Mouse (Mus musculus) hindbrain, embryonic 13.5 days (tissue): ENCODE measurements around the gene Gnpat. TPM values are rescaled to one million over a fixed set of nuclear protein-coding genes. Genes with fewer than 3 reads are reported as not detected.

Experiments used
- ATAC-seq: fragments of 200-750 bp; cut with Nextera tagmentation; 2 replicates; pipeline ENCODE4 v1.8.0; 2017; ENCODE audit warnings: moderate TSS enrichment; ENCODE audit not compliant: low FRiP score
- H3K27ac ChIP-seq: fragments of 300-500 bp; sonication (generic); 2 replicates; pipeline ENCODE4 v1.5.1; 2015; ENCODE audit warnings: inconsistent platforms, mild to moderate bottlenecking, moderate library complexity
- H3K27me3 ChIP-seq: fragments of 300-500 bp; sonication (generic); 2 replicates; pipeline ENCODE4 v1.6.1; 2015; ENCODE audit warnings: mild to moderate bottlenecking, inconsistent platforms
- H3K36me3 ChIP-seq: fragments of 300-500 bp; sonication (generic); 2 replicates; pipeline ENCODE4 v1.6.1; 2015; ENCODE audit warnings: mild to moderate bottlenecking, inconsistent platforms
- H3K4me1 ChIP-seq: fragments of 300-500 bp; sonication (generic); replicated peaks from 2 replicates; pipeline ENCODE4 v1.6.1; 2015; ENCODE audit warnings: inconsistent platforms
- H3K4me2 ChIP-seq: fragments of 300-500 bp; sonication (generic); 2 replicates; pipeline ENCODE4 v1.6.1; 2015; ENCODE audit warnings: inconsistent platforms, mild to moderate bottlenecking, moderate library complexity
- H3K4me3 ChIP-seq: fragments of 300-500 bp; sonication (generic); 2 replicates; pipeline ENCODE4 v1.5.1; 2015; ENCODE audit warnings: mild to moderate bottlenecking, inconsistent platforms
- H3K9ac ChIP-seq: fragments of 300-500 bp; sonication (generic); 2 replicates; pipeline ENCODE4 v1.6.1; 2015; ENCODE audit warnings: mild to moderate bottlenecking, inconsistent platforms
- H3K9me3 ChIP-seq: fragments of 300-500 bp; sonication (generic); 2 replicates; pipeline ENCODE4 v1.6.1; 2016; ENCODE audit warnings: inconsistent platforms
- WGBS: fragments of 180-500 bp; shearing (Covaris S2); methylation state at CpG from one replicate; pipeline ENCODE4 v1.1.7; 2015; 5-methylcytosine and 5-hydroxymethylcytosine counted together
- polyA plus RNA-seq: library from polyadenylated mRNA; unstranded; fragments of >200 nt; fragmentation: Nextera tagmentation; extraction: Ambion mirVana; gene quantifications from 2 replicates; pipeline ENCODE4 v1.2.1, GENCODE M21; 2015

Gnpat gene
- polyA plus RNA-seq, 1 experiment from 2014 or later, result 85.0 TPM

DNA sequence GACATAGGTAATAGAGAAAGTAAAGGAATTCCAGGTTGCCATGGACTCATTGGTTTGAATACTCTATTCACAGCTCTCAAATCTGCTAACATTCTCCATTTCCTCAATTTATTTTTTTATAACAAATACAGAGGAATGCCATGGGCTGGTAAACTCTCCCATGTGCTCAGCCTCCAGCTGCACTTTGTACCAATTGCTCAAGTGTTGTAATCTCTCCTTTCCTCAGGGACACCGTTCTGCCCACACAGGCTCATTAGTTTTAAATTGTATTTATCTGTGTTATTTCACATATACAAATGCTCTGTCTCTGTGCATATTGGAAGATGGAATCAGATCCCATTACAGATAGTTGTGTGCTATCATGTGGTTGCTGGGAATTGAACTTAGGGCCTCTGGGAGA, 9.3 kb upstream of the Gnpat start:
- no peak overlapping the region for H3K27ac ChIP-seq
- no peak overlapping the region for H3K9ac ChIP-seq
- peaks cover 25% of the 10 kb centered on the region for H3K9me3 ChIP-seq
- H3K36me3 ChIP-seq, result peaks cover 62% of the 10 kb centered on the region
- no peak for ATAC-seq
- no peaks in the 10 kb centered on the region for H3K4me1 ChIP-seq
- H3K4me3 ChIP-seq, result no peak overlapping the region
- no peak overlapping the region for H3K4me2 ChIP-seq
- 93% methylated on average over 1 of the region's 1 CpGs for WGBS
- no peaks in the 10 kb centered on the region for H3K27me3 ChIP-seq

DNA sequence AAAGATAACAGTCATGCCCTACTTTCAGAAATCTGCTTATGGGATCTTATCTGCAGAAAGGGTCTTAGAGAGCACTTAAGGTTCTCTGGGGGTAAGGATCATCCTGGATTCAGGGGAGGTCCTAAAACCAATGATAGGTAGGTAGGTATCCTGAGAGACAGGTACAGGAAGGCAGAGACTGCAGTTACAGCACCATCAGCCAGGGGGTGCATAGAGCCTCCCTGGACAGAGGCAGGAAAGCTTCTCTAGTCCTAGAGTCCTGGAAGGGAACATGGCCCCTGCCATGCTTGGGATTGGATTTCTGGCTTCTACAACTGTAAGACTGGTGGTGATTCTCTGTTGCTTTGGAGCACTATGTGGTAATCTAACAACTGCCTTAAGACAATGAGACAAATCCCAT, 3.4 kb upstream of the Gnpat start:
- no peak overlapping the region for H3K27ac ChIP-seq
- no peak overlapping the region for H3K9ac ChIP-seq
- peaks cover 10% of the 10 kb centered on the region; the same call in 1 of the 2 replicates for H3K9me3 ChIP-seq
- H3K27me3 ChIP-seq, result no peaks in the 10 kb centered on the region
- ATAC-seq, result no peak
- peaks cover 62% of the 10 kb centered on the region for H3K36me3 ChIP-seq
- H3K4me3 ChIP-seq, result no peak overlapping the region
- H3K4me2 ChIP-seq, result no peak overlapping the region
- H3K4me1 ChIP-seq, result peaks cover 18% of the 10 kb centered on the region

DNA sequence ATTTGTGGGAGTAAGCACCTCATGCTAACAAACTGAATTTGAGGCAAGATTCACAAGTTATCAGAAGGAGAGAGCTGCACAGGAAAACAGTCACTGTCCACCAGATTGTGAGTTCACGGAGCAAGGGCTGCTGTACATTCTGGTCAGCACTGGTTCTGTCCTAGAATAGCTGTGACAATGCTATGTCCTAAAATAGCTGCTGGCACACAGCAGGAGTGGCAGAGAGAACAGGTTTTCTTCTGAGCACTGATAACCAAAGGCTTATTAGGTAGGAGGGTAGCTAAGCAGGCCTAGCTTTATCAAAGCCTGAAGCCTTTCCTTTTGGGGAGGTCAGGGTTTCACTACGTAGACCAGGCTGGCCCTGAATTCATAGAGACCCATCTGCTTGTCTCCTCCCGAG, 2.6 kb upstream of the Gnpat start:
- ATAC-seq, result no peak
- peaks cover 25% of the 10 kb centered on the region for H3K4me1 ChIP-seq
- H3K9me3 ChIP-seq, result peaks cover 3% of the 10 kb centered on the region; the same call in 1 of the 2 replicates
- H3K4me2 ChIP-seq, result no peak overlapping the region
- no peak overlapping the region for H3K4me3 ChIP-seq
- no peaks in the 10 kb centered on the region for H3K27me3 ChIP-seq
- WGBS, result 94% methylated on average over 3 of the region's 3 CpGs
- no peak overlapping the region for H3K9ac ChIP-seq
- H3K27ac ChIP-seq, result no peak overlapping the region
- peaks cover 55% of the 10 kb centered on the region for H3K36me3 ChIP-seq

DNA sequence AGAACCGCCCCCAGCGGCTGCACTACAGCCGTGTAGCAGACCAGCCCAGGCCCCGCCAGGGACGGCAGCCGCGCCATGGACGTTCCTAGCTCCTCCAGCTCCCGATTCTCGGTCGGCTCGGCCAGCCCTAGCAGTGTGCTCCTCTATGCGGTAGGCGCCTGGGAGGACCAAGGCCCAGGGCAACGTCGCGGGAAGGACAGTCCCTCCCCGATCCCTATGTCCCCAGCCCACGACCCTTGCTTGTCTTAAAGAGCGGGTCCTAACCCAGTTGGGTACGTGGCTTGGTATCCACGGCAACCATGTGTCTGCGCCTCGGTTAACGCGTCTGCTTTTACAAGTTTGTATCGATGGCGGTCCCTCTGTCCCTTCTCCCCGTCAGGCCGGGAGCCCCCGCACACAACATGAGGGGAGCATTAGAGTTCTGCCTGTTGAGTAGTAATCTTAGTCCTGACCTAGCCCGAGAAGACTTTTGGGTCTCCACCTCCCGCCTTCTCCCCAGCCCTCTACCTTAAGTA, 387 bp downstream of the Gnpat start:
- no peaks in the 10 kb centered on the region for H3K27me3 ChIP-seq
- H3K27ac ChIP-seq, result peak overlapping the region; percentile 95
- no peaks in the 10 kb centered on the region for H3K9me3 ChIP-seq
- H3K36me3 ChIP-seq, result peaks cover 25% of the 10 kb centered on the region
- peak; percentile 90 for ATAC-seq
- H3K9ac ChIP-seq, result peak overlapping the region; percentile 95
- WGBS, result 0% methylated on average over 32 of the region's 33 CpGs
- peak overlapping the region; percentile 93 for H3K4me3 ChIP-seq
- H3K4me1 ChIP-seq, result peaks cover 34% of the 10 kb centered on the region
- peak overlapping the region; percentile 86 for H3K4me2 ChIP-seq

DNA sequence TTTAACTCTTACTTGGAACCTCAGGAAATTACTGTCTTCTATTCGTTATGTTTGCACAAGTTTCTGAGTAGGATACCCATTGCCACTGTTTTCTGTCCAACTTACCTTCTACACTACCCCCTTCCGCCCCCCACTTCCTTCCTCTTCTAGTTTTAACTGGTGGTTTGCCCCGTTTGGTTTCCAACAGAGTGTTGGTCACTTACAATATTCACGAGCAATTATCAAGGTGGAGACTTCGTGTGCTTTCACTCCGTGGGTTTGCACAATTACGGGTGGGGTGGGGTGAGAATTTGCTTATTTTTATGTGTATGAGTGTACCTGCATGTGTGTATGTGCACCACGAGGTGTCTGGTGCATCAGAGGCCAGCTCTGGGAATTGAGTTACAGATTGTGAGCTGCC, 896 bp downstream of the Gnpat start:
- no peak for ATAC-seq
- H3K36me3 ChIP-seq, result peaks cover 20% of the 10 kb centered on the region
- H3K9ac ChIP-seq, result peak overlapping the region; percentile 95
- no peaks in the 10 kb centered on the region for H3K27me3 ChIP-seq
- H3K4me3 ChIP-seq, result peak overlapping the region; percentile 93
- peak overlapping the region; percentile 95; the same call in 1 of the 2 replicates for H3K27ac ChIP-seq
- H3K9me3 ChIP-seq, result no peaks in the 10 kb centered on the region
- WGBS, result 22% methylated on average over 8 of the region's 8 CpGs
- peak overlapping the region; percentile 86 for H3K4me2 ChIP-seq
- peaks cover 34% of the 10 kb centered on the region for H3K4me1 ChIP-seq

DNA sequence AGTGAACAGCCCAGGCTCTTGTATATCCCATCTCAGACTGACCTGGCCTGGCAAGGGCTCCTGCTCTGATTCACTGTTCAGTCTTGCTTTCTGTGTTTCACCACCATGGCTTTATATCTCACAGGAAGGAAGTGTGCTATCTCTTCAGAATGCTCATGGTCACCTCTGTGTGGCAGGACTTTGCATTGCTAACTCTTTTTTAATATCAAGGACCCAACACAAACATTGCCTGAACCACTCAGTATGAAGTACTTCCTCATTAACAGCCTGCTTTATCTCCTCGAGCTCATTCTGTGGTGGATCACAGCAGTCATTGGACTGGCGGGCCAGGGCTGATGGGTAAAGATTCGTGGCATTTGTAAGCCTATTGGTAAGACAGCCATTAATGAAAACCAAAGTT, 3.8 kb downstream of the Gnpat start:
- ATAC-seq, result no peak
- no peak overlapping the region for H3K9ac ChIP-seq
- no peaks in the 10 kb centered on the region for H3K27me3 ChIP-seq
- no peak overlapping the region for H3K4me3 ChIP-seq
- no peak overlapping the region for H3K27ac ChIP-seq
- 89% methylated on average over 3 of the region's 3 CpGs for WGBS
- H3K4me2 ChIP-seq, result no peak overlapping the region
- H3K9me3 ChIP-seq, result no peaks in the 10 kb centered on the region
- peaks cover 33% of the 10 kb centered on the region for H3K4me1 ChIP-seq
- peaks cover 10% of the 10 kb centered on the region for H3K36me3 ChIP-seq

DNA sequence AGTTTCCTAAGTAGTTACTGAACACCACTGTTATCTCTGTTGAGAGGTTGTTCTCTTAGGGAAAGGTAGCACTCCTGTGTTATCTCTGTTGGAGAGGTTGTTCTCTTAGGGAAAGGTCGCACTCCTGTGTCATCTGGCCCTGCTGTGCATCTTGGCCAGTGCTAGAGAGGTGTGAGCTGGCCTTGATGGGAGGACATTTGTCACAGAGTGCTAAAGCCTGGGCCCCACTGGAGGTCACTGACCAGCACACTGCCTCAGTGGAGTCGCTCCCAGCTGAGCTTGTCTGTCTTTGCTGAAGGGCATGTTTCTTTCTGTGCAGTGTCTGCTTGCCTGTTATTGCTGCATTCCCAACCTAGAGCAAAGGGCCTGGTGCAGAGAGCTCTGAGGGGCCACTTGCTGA, 4.3 kb downstream of the Gnpat start:
- no peak for ATAC-seq
- H3K4me3 ChIP-seq, result no peak overlapping the region

DNA sequence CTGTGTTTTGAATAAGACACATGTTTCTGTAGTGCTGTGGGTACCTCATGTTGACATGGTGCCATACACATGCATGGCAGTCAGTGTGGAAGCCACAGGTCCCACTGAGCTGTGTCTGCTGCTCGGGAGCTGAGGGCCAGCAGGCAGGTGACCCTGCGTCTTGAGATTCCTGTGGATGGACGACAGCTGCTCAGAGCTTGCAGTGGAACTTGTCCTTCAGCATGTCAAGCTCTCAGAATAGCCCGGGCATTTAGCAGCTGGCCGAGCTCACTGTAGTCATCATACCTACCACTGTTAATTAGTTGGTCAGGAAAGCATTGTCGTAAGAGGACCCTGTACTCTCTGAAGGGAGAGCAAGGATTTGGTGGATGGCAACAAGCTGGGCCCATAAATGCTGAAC, 6.9 kb downstream of the Gnpat start:
- no peak overlapping the region for H3K9ac ChIP-seq
- H3K27ac ChIP-seq, result no peak overlapping the region
- peaks cover 40% of the 10 kb centered on the region for H3K36me3 ChIP-seq
- no peak overlapping the region for H3K4me2 ChIP-seq
- no peak for ATAC-seq
- H3K9me3 ChIP-seq, result no peaks in the 10 kb centered on the region
- H3K4me1 ChIP-seq, result peaks cover 13% of the 10 kb centered on the region
- H3K4me3 ChIP-seq, result no peak overlapping the region
- H3K27me3 ChIP-seq, result no peaks in the 10 kb centered on the region
- WGBS, result 95% methylated on average over 6 of the region's 6 CpGs

More for the DNA sequence above, 4.3 kb downstream of the Gnpat start:
- WGBS, result 96% methylated on average over 2 of the region's 2 CpGs
- Histone ChIP-seq H3K9me3 (no peaks in the 10 kb centered on the region), H3K9ac (no peak overlapping the region), H3K27ac (no peak overlapping the region), H3K36me3 (peaks cover 14% of the 10 kb centered on the region), H3K4me1 (peaks cover 29% of the 10 kb centered on the region), H3K27me3 (no peaks in the 10 kb centered on the region), H3K4me2 (no peak overlapping the region)

DNA sequence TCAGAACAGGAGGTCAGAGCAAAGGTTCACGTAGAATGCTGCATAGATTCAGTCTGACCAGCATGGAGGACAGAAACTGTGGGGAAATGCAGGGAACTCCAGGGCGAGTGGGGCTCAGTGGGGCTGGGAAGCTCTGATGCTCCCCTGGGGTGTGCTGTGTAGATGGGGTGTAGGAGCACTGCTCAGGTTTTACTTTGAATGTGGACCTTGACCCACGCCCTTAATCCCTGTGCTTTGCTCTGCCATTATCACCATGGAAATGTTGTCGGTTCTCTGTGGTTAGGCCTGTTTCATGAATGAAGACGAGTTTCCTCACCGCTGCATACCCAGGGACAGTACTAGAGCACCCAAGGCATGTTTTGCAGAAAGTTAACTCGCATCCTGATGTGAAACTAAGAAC, 8.6 kb downstream of the Gnpat start:
- ATAC-seq, result no peak
- Histone ChIP-seq H3K27ac (no peak overlapping the region), H3K9ac (no peak overlapping the region), H3K4me3 (no peak overlapping the region), H3K36me3 (peaks cover 58% of the 10 kb centered on the region), H3K27me3 (no peaks in the 10 kb centered on the region), H3K4me1 (peaks cover 5% of the 10 kb centered on the region; the same call in 1 of the 2 replicates), H3K9me3 (no peaks in the 10 kb centered on the region), H3K4me2 (no peak overlapping the region)
- 95% methylated on average over 7 of the region's 7 CpGs for WGBS

DNA sequence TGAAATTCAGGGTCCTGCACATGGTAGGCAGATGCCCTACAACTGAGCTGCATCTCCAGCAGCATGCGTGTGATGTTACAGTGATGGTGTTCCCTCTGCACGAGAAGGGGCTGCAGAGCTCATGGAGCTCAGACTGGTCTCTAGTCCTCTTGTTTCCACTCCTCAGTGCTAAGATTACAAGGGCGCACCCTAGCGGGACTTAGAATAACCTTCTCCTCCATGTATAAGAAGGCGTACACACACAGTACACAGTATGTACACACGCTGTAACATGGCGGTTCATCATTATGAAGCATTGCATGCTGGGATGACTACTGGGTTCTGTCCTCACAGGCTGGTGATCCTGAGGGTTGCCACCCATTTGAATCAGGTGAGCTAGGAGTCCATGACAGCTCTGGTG, 9.2 kb downstream of the Gnpat start:
- Histone ChIP-seq H3K4me2 (no peak overlapping the region), H3K9ac (no peak overlapping the region), H3K4me3 (no peak overlapping the region), H3K4me1 (peaks cover 5% of the 10 kb centered on the region; the same call in 1 of the 2 replicates), H3K27me3 (no peaks in the 10 kb centered on the region), H3K36me3 (peaks cover 64% of the 10 kb centered on the region), H3K27ac (no peak overlapping the region), H3K9me3 (no peaks in the 10 kb centered on the region)
- no peak for ATAC-seq
- WGBS, result 96% methylated on average over 7 of the region's 7 CpGs

DNA sequence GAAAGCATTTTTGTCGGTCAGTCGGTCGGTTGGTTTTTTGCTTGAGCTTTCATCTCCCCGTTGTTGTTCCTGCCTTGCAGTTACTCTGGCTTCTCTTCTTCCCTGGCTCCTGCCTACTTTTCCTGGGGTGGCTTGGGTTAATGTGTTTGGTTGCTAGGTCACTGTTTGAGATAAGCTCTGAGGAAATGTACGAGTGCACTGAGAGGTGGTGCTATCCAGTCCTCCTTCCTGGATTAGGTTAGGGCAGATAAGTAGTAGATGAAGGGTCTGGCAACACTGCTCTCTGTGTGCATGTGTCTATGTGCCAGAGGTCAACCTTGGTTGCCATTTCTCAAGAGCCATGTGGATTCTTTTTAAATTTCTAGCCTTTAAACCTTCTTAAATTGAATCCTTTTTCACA, 9.9 kb downstream of the Gnpat start:
- H3K27me3 ChIP-seq, result no peaks in the 10 kb centered on the region
- H3K4me3 ChIP-seq, result no peak overlapping the region
- H3K4me1 ChIP-seq, result no peaks in the 10 kb centered on the region; the same call in 1 of the 2 replicates
- no peak overlapping the region for H3K9ac ChIP-seq
- H3K27ac ChIP-seq, result no peak overlapping the region
- 95% methylated on average over 5 of the region's 5 CpGs for WGBS
- H3K9me3 ChIP-seq, result no peaks in the 10 kb centered on the region
- no peak overlapping the region for H3K4me2 ChIP-seq
- ATAC-seq, result no peak
- H3K36me3 ChIP-seq, result peaks cover 70% of the 10 kb centered on the region

DNA sequence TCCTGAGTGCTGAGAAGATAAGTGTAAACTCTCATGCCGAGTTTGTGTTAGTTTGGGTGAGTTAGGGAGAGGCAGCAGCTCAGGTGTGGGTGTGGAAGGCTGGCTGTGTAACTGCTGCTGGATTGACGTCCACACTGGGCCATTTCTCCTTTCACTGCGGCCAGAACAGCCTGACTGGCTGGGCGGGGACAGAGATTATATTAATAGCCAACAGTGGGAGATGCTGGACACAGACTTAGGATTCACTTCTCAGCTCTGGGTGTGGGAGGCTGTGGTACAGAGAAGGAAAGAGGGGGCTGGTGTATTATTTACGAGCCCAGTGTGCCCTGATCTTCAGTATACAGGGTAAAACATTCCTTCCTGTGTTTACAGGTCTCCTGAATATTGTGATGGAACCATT, 15.3 kb downstream of the Gnpat start:
- H3K36me3 ChIP-seq, result peaks cover 95% of the 10 kb centered on the region
- H3K4me2 ChIP-seq, result no peak overlapping the region
- H3K9ac ChIP-seq, result no peak overlapping the region
- no peaks in the 10 kb centered on the region for H3K4me1 ChIP-seq
- no peak overlapping the region for H3K27ac ChIP-seq
- WGBS, result 92% methylated on average over 5 of the region's 5 CpGs
- H3K4me3 ChIP-seq, result no peak overlapping the region
- no peaks in the 10 kb centered on the region for H3K9me3 ChIP-seq
- ATAC-seq, result no peak
- H3K27me3 ChIP-seq, result no peaks in the 10 kb centered on the region

DNA sequence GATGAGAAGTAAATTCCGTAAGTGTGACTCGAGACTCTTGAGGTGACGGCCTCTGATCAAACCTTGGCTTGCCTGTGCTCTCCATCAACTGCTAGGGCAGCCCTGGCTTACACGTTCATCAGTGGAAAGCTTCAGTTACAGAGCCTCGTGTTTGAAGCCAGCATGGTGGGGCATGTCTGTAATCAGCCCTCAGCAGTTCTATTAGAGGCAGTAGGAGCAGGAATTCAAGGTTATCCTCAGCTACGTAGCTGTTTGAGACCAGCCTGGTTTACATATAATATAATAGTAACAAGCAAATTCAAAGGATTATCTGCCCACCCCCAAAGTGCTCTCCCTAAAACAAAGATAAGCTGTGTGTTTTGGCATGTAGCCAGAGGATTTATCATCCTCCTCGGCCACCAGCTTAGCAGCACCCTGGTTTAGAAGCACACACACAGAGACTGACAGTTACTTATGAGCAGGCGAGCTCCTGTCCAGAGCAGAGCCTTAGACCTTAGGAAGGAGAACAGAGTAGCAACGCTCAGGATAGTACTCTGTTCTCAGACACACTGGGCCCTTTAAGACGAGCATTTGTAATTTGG, 16.2 kb downstream of the Gnpat start:
- ATAC-seq, result no peak
- 92% methylated on average over 10 of the region's 10 CpGs for WGBS

More for the DNA sequence above, 16.2 kb downstream of the Gnpat start:
- Histone ChIP-seq H3K4me2 (no peak overlapping the region), H3K9me3 (no peaks in the 10 kb centered on the region), H3K9ac (no peak overlapping the region), H3K4me3 (no peak overlapping the region), H3K36me3 (peaks cover 95% of the 10 kb centered on the region), H3K27ac (no peak overlapping the region), H3K27me3 (no peaks in the 10 kb centered on the region), H3K4me1 (no peaks in the 10 kb centered on the region)
